Mouse (Mus musculus): ENCODE data around the gene Smim6. TPM values are rescaled to one million over a fixed set of nuclear protein-coding genes. Genes with fewer than 3 reads are reported as not detected.

The Smim6 gene
- total RNA-seq, 2 experiments from 2014 or later = 0.22 to 0.48 TPM

DNA sequence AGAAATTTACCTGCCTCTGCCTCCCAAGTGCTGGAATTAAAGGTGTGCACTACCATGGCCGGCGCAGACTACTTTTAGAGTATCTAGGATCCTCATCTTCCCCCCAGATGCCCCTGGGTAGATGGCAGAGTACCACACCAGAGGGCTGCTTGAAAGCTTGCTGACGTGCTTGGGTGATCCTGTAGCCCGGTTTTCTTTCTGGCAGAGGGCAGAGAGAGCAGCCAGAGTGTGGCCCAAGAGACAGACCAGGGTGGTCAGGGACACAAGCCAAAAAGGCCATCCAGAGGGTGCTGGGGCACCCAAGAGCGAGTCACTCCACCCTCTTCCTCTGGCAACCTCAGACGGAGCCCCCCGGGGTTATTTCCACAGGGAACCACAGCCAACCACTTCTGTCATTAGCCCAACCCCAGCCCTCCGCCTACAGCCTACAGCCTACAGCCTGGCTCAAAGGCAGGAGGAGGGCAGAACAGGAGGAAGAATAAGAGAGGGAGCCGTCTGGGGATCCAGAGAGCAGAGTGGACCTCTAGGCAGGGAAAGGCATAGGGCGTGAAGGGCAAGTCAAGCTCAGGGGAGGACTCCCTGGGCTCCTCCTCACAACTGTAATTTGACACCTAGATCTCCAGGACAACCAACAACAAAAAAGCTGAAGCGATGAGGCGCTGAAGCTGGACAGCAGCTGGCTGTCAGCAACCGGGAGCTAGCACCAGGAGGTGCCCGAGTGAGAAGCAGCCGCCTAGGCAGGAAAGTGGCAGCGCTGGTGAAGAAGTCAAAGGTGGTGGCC lies 12.1 kb upstream of the Smim6 start, which contains the start of gene Smim5:
Gene Smim5 (plus strand): TSS at position 481 of the 781 bp plus-strand sequence.
- DNase-seq = peak; percentile 59 to 73
- intact Hi-C loops (cut with DNase I) = no loop called here

- intact Hi-C loops (cut with DNase I) = no loop called here
- peak in 1 of 2 experiments; percentile 30 for DNase-seq
These were observed 11.1 kb upstream of the Smim6 start for GRCm38 (mm10) chr11:115900561-115901337.

- intact Hi-C loops (cut with DNase I) = no loop called here
- DNase-seq = peak in 1 of 2 experiments; percentile 13
These were observed 10.3 kb upstream of the Smim6 start for GRCm38 (mm10) chr11:115901338-115902161.

GRCm38 (mm10) chr11:115902177-115902576 lies 9.6 kb upstream of the Smim6 start:
- intact Hi-C loops (cut with DNase I) = no loop called here
- peak in 1 of 2 experiments; percentile 50 for DNase-seq

- DNase-seq = peak; percentile 68 to 74
- intact Hi-C loops (cut with DNase I) = no loop called here
These were observed 9.0 kb upstream of the Smim6 start for GRCm38 (mm10) chr11:115902831-115903230.

DNA sequence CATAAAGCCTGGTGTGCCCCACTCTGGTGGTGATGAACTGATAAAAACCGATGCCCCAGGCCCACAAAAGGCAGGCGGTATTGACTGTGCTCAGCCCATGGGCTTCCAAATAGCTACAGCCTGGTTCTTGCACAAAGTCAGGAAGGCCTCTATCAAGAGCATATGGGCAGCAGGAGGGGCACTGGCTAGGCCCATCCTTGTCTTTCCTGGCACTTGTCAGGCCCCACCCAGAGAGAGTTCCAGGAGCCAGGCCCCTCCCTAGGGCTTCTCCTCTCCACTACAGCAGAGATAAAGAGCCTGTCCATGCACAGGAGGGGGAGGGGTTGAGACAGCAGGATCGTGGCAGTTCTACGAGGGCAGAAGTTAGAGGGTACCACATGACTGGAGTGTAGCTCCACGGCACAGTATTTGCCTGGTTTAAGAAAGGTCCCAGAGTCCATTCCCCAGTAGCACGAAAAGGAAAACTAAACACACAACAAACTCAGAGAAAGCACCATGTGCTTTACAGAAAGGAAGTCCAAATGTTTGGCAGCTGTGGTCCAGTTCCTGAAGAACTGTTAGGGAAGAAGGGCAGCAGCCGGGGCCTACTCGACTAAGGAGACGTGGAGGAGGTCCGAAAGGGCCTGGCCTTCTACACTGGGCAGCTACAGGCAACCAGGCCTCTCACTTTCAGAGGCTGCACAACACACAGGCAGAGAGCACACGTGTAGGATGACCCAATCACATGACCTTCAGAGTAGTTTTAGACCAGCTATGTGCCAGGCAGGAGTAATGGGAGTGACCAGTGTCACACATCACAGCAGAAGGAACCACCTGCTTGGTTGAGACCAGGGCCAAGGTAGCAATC lies 8.2 kb upstream of the Smim6 start:
- DNase-seq = peak; percentile 56 to 63
- intact Hi-C loops (cut with DNase I) = no loop called here

DNA sequence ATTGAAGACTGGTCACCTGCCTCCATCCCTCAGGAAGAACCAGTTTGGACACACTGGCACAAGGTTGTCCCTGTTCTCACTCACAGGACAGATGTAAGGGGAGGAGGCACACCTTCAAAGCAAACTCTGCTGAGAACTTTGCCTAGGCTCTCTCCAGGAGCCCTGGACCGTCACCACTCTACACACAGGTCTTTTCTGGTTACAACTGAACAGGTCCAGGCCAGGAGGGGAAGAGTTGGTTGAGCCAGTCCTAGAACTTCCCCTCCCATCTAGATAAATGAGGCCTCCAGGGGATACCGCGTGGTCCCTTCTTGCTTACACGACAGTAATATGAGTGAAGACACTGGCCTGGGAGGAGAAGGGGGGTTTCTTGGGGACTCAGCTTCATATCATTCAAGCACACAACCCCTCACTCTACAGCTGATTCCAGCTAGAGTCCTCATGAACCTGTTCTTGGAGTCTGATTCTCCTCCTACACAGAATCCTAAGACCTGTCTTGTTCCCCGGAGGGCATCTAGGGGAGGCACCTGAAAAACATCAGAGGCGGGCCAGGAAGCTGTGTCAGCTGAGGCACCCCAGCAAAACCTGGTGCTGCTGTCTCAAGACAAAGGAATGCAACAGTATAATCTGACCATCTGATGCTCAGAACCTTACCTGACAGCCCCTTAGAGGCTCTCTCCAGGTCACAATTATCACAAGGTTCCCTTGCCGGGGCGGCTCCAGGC lies 7.4 kb upstream of the Smim6 start:
- intact Hi-C loops (cut with DNase I) = no loop called here
- DNase-seq = no peak

- intact Hi-C loops (cut with DNase I) = no loop called here
- no peak for DNase-seq
These were observed 6.6 kb upstream of the Smim6 start for GRCm38 (mm10) chr11:115904956-115905790.

DNA sequence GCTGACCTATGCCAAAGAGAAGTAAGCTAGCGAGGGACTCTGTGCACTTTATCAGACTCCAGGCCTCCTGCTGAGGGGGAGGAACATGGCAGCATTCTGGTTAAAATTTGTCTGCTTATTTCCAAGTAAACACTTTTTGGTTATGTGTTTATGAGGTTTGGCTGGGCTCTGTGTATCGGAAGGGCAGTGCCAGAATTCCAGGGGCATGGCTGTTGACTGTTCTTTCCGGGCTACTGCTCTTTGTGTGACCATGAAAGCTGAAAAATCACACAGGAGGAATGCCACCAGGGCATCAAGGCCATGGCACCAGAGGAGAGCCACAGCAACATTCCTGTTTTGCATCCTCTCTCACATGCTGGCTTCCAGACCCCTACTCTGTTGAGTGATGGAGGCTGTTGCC lies 5.7 kb upstream of the Smim6 start:
- DNase-seq = no peak
- intact Hi-C loops (cut with DNase I) = no loop called here

GRCm38 (mm10) chr11:115906521-115906920 lies 5.3 kb upstream of the Smim6 start:
- no peak for DNase-seq
- intact Hi-C loops (cut with DNase I) = no loop called here

DNA sequence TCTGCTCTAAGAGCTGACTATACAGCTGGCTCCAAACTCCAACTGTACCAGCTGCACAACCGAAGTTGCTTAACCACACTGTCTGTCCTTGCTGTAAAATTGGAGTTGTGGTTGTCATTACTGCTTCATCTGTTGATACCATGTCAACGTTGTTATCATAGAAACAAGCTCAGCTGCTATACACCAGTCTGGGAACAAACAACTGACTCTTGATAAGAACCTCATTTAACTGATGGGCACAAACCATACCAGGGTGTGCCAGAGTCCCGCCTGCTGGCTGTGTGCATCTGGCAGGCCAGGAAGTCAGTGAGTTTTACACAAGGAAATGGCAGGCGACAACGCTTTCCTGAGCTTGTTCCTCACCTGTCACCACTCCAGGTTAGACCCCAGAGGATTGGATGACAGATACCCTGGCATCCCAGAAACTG lies 669 bp upstream of the Smim6 start:
- intact Hi-C loops (cut with DNase I) = no loop called here
- DNase-seq = peak in 1 of 2 experiments; percentile 43

DNA sequence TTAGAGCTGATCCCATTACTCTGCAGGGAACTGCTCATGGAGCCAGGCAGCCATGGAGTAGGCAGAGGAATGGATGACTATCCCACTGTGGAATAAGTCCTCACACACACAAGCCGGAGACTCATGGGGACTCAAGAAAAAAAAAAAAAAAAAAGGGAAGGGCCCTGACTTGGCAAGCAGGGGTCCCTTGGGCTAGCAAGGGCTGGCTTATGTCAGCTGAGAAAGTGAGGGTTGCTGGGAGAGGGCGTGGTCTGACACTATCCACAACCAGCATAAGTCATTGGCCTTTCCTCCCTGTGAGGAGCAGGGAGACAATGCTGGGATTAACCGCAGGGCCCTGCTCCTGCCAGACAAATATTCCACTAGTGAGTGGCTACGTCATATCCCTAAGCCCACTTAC lies 4.8 kb downstream of the Smim6 start:
- DNase-seq = no peak
- intact Hi-C loops (cut with DNase I) = no loop called here

DNA sequence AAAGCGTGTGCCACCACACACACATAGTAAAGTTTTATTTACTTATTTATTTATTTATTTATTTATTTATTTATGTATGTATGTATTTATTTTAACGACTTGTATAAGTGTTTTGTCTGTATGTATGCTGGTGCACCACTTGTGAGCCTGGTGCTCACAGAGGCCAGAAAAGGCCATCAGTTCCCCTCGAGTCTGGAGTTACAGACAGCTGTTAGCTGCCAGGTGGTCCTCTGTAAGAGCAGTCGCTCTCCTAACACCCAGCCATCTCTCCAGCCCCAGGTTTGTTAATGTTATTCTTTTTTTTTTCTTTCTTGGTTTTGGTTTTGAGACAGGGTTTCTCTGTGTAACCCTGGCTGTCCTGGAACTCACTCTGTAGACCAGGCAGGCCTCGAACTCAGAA lies 6.8 kb downstream of the Smim6 start:
- intact Hi-C loops (cut with DNase I) = loop anchor here (2.0 kb wide), 1 partner anchor 24 kb away; no protein-coding TSS in a partner anchor
- DNase-seq = no peak

- intact Hi-C loops (cut with DNase I) = loop anchor here (2.0 kb wide), 1 partner anchor 24 kb away; no protein-coding TSS in a partner anchor
- no peak for DNase-seq
These were observed 7.3 kb downstream of the Smim6 start for GRCm38 (mm10) chr11:115919073-115919472.

GRCm38 (mm10) chr11:115920110-115920818 lies 8.4 kb downstream of the Smim6 start:
- DNase-seq = peak; percentile 39 to 64
- intact Hi-C loops (cut with DNase I) = no loop called here

DNA sequence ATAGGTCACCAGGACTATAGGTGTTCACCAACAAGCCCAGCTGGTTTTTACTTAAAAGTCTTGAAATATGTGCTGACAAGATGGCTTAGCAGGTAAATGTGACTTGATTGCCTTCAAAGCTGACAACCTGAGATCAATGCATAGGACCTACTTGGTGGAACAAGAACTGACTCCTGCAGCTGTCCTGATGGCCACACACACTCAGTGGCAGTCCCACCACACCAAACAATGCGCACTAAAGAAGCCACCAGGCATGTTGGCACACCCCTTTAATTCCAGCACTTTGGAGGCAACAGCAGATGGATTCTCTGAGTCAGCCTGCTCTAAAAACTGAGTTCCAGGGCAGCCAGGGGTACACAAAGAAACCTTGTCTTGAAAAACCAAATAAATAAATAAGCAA lies 10.2 kb downstream of the Smim6 start:
- intact Hi-C loops (cut with DNase I) = no loop called here
- DNase-seq = no peak

GRCm38 (mm10) chr11:115929031-115929430 lies 17.2 kb downstream of the Smim6 start:
- no peak for DNase-seq
- intact Hi-C loops (cut with DNase I) = no loop called here
